Mouse (Mus musculus): ENCODE measurements around the gene Asl. TPM values are rescaled to one million over a fixed set of nuclear protein-coding genes. Genes with fewer than 3 reads are reported as not detected.

Gene Asl
- total and polyA plus RNA-seq, 3 experiments = 15.8 to 26.7 TPM; not detected in 1

GRCm38 (mm10) chr5:129999097-129999496 is 29.9 kb downstream of the Asl start:
- H3K79me2 ChIP-seq (ENCODE audit: control insufficient read depth, insufficient read depth, low read length, poor library complexity) = peaks cover 13% of the 10 kb centered on the region
- no peaks in the 10 kb centered on the region for H3K27me3 ChIP-seq (ENCODE audit: control insufficient read depth in 1 of 2, insufficient read depth in 2 of 2, low read length in 2 of 2)
- peaks cover 3 to 16% of the 10 kb centered on the region in 2 experiments for H3K4me1 ChIP-seq (ENCODE audit: control insufficient read depth in 1 of 2, insufficient read depth in 2 of 2, low read length in 2 of 2)
- TF ChIP-seq GABPA (IDR thresholded peaks at IDR 0.05; ENCODE audit: low read depth, low read length) (no peak), RAD21 (IDR thresholded peaks at IDR 0.05; ENCODE audit: low read depth, low read length) (peak; percentile 70), CHD1 (IDR thresholded peaks at IDR 0.05; ENCODE audit: low read depth, low read length) (no peak), SMC3 (IDR thresholded peaks at IDR 0.05; ENCODE audit: low read depth, low read length) (peak; percentile 61), ETS1 (IDR thresholded peaks at IDR 0.05; ENCODE audit: low read depth, low read length) (no peak), ZC3H11A (IDR thresholded peaks at IDR 0.05; ENCODE audit: low read depth, low read length) (peak; percentile 42; the same call in 1 of the 2 replicates), HCFC1 (IDR thresholded peaks at IDR 0.05; ENCODE audit: low read depth, low read length) (no peak), CTCF (IDR thresholded peaks at IDR 0.05 in 2 of 3, conservative IDR thresholded peaks at IDR 0.05 in 1 of 3; ENCODE audit: control insufficient read depth in 1 of 3, insufficient read depth in 1 of 3, low read depth in 2 of 3, low read length in 3 of 3, poor library complexity in 1 of 3, severe bottlenecking in 1 of 3) (peak; percentile 73 to 80 (median 77)), MAFK (IDR thresholded peaks at IDR 0.05; ENCODE audit: borderline replicate concordance, low read depth, low read length) (no peak)
- H3K9me3 ChIP-seq (replicated peaks; ENCODE audit: insufficient read depth, low read length) = no peaks in the 10 kb centered on the region
- no peak overlapping the region for H3K4me3 ChIP-seq (ENCODE audit: control insufficient read depth in 1 of 2, insufficient read depth in 1 of 2, low read depth in 2 of 2, low read length in 2 of 2)
- H3K27ac ChIP-seq (ENCODE audit: control insufficient read depth, low read depth, low read length) = no peak overlapping the region
- peaks cover 0 to 7% of the 10 kb centered on the region in 2 experiments; a peak in 2 of 4 replicates for H3K36me3 ChIP-seq (ENCODE audit: control insufficient read depth in 1 of 2, insufficient read depth in 2 of 2, low read length in 2 of 2)
- DNase-seq (ENCODE audit: low read depth, low spot score) = peak; percentile 63
- no peak overlapping the region for H3K9ac ChIP-seq (ENCODE audit: control insufficient read depth, low read depth, low read length, poor library complexity, severe bottlenecking)

- no peak overlapping the region for H3K4me3 ChIP-seq (ENCODE audit: control insufficient read depth in 1 of 2, insufficient read depth in 1 of 2, low read depth in 2 of 2, low read length in 2 of 2)
- no peaks in the 10 kb centered on the region for H3K9me3 ChIP-seq (replicated peaks; ENCODE audit: insufficient read depth, low read length)
- TF ChIP-seq RAD21 (IDR thresholded peaks at IDR 0.05; ENCODE audit: low read depth, low read length) = peak; percentile 8; the same call in 1 of the 2 replicates
- no peak for TF ChIP-seq TCF12 (IDR thresholded peaks at IDR 0.05; ENCODE audit: low read depth, low read length)
- peak; percentile 28; the same call in 1 of the 2 replicates for TF ChIP-seq SMC3 (IDR thresholded peaks at IDR 0.05; ENCODE audit: low read depth, low read length)
- peak in 2 of 3 experiments; percentile 40 to 50; a peak in 4 of 6 replicates for TF ChIP-seq CTCF (IDR thresholded peaks at IDR 0.05 in 2 of 3, conservative IDR thresholded peaks at IDR 0.05 in 1 of 3; ENCODE audit: control insufficient read depth in 1 of 3, insufficient read depth in 1 of 3, low read depth in 2 of 3, low read length in 3 of 3, poor library complexity in 1 of 3, severe bottlenecking in 1 of 3)
- no peak for DNase-seq (ENCODE audit: low read depth, low spot score)
- no peak overlapping the region for H3K9ac ChIP-seq (ENCODE audit: control insufficient read depth, low read depth, low read length, poor library complexity, severe bottlenecking)
- H3K27me3 ChIP-seq (ENCODE audit: control insufficient read depth in 1 of 2, insufficient read depth in 2 of 2, low read length in 2 of 2) = no peaks in the 10 kb centered on the region
- no peak overlapping the region for H3K27ac ChIP-seq (ENCODE audit: control insufficient read depth, low read depth, low read length)
- H3K36me3 ChIP-seq (ENCODE audit: control insufficient read depth in 1 of 2, insufficient read depth in 2 of 2, low read length in 2 of 2) = peaks cover 0 to 7% of the 10 kb centered on the region in 2 experiments; a peak in 2 of 4 replicates
- H3K79me2 ChIP-seq (ENCODE audit: control insufficient read depth, insufficient read depth, low read length, poor library complexity) = peaks cover 13% of the 10 kb centered on the region
- H3K4me1 ChIP-seq (ENCODE audit: control insufficient read depth in 1 of 2, insufficient read depth in 2 of 2, low read length in 2 of 2) = peaks cover 0 to 10% of the 10 kb centered on the region in 2 experiments; a peak in 3 of 4 replicates
Measured at GRCm38 (mm10) chr5:129997700-129998099, 31.3 kb downstream of the Asl start.

GRCm38 (mm10) chr5:129994989-129995388 is 34.1 kb downstream of the Asl start:
- H3K79me2 ChIP-seq (ENCODE audit: control insufficient read depth, insufficient read depth, low read length, poor library complexity) = no peaks in the 10 kb centered on the region
- no peak overlapping the region for H3K4me3 ChIP-seq (ENCODE audit: control insufficient read depth in 1 of 2, insufficient read depth in 1 of 2, low read depth in 2 of 2, low read length in 2 of 2)
- no peak for DNase-seq (ENCODE audit: low read depth, low spot score)
- no peak overlapping the region for H3K27ac ChIP-seq (ENCODE audit: control insufficient read depth, low read depth, low read length)
- peaks cover 2 to 3% of the 10 kb centered on the region in 2 experiments; a peak in 2 of 4 replicates for H3K36me3 ChIP-seq (ENCODE audit: control insufficient read depth in 1 of 2, insufficient read depth in 2 of 2, low read length in 2 of 2)
- H3K9me3 ChIP-seq (replicated peaks; ENCODE audit: insufficient read depth, low read length) = no peaks in the 10 kb centered on the region
- H3K4me1 ChIP-seq (ENCODE audit: control insufficient read depth in 1 of 2, insufficient read depth in 2 of 2, low read length in 2 of 2) = peaks cover 0 to 4% of the 10 kb centered on the region in 2 experiments; a peak in 1 of 4 replicates
- H3K27me3 ChIP-seq (ENCODE audit: control insufficient read depth in 1 of 2, insufficient read depth in 2 of 2, low read length in 2 of 2) = no peaks in the 10 kb centered on the region
- H3K9ac ChIP-seq (ENCODE audit: control insufficient read depth, low read depth, low read length, poor library complexity, severe bottlenecking) = no peak overlapping the region
- TF ChIP-seq POLR2AphosphoS5 (IDR thresholded peaks at IDR 0.05; ENCODE audit: borderline replicate concordance, low read depth, low read length) (no peak), ZNF384 (IDR thresholded peaks at IDR 0.05; ENCODE audit: low read depth, low read length) (no peak), USF1 (IDR thresholded peaks at IDR 0.05; ENCODE audit: low read depth, low read length) (no peak), EP300 (IDR thresholded peaks at IDR 0.05; ENCODE audit: low read depth in 1 of 2, low read length in 2 of 2) (no peak), NRF1 (IDR thresholded peaks at IDR 0.05; ENCODE audit: insufficient read depth, low read depth, low read length, poor library complexity, severe bottlenecking) (no peak), ETS1 (IDR thresholded peaks at IDR 0.05; ENCODE audit: low read depth, low read length) (no peak), ELF1 (IDR thresholded peaks at IDR 0.05; ENCODE audit: low read depth, low read length) (no peak), BHLHE40 (IDR thresholded peaks at IDR 0.05; ENCODE audit: borderline replicate concordance, low read depth, low read length) (no peak), UBTF (IDR thresholded peaks at IDR 0.05; ENCODE audit: borderline replicate concordance, insufficient read depth, low read depth, low read length) (no peak), RAD21 (IDR thresholded peaks at IDR 0.05; ENCODE audit: low read depth, low read length) (no peak), MXI1 (IDR thresholded peaks at IDR 0.05; ENCODE audit: low read depth, low read length) (no peak), POLR2AphosphoS2 (IDR thresholded peaks at IDR 0.05; ENCODE audit: low read length) (no peak), CTCF (IDR thresholded peaks at IDR 0.05 in 2 of 3, conservative IDR thresholded peaks at IDR 0.05 in 1 of 3; ENCODE audit: control insufficient read depth in 1 of 3, insufficient read depth in 1 of 3, low read depth in 2 of 3, low read length in 3 of 3, poor library complexity in 1 of 3, severe bottlenecking in 1 of 3) (no peak), HCFC1 (IDR thresholded peaks at IDR 0.05; ENCODE audit: low read depth, low read length) (no peak), TCF12 (IDR thresholded peaks at IDR 0.05; ENCODE audit: low read depth, low read length) (no peak), GATA1 (IDR thresholded peaks at IDR 0.05; ENCODE audit: low read depth, low read length) (no peak), TBP (IDR thresholded peaks at IDR 0.05; ENCODE audit: low read depth, low read length) (no peak), POLR2A (IDR thresholded peaks at IDR 0.05; ENCODE audit: control insufficient read depth in 1 of 2, insufficient read depth in 1 of 2, low read depth in 1 of 2, low read length in 2 of 2, poor library complexity in 1 of 2) (no peak)
